11 mouse cellular contexts compared by ENCODE assay signal in the genomic region with DNA sequence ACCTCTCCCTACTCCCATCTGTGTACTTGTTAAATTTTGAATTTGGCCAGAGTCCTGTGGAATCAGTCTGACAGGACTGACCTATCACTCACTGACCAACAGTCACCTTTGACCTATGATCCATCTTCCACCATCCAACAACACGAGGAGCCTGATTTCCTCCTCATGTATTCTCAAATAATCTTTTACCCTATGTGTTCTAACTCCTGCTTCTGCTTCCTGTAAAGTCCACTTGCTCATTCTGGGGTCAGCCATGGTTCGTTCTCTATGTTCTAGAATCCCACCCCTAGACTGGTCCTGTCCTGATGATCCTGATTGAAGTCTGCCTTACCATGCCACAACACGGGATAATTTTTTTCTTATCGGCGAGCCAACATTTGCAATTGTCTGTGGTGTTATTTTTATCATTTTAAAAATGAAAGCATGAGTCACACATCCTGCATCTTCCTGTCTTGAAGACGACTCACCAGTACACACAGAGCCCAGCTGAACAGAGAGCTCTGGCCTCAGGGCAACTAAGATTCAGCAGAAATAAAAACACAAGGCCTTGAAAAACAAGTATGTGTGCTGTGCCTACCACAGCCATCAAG.
DNase-seq lines count a peak whose midpoint lies in the region; ATAC-seq and TF ChIP-seq lines count a peak whose summit lies in the region.
"Had no signal": no experiment of that assay in that cellular context is flagged by ENCODE, and none has a peak within 500 bp of the region (broad histone marks: within the 10 kb centered on the region; RNA-seq: fewer than 3 reads in every experiment).

No protein-coding gene starts in this region.

- H3ac ChIP-seq in myocyte (ENCODE audit: control insufficient read depth, insufficient read length), result no peak overlapping the region

- 58% methylated on average over 6 of the region's 6 CpGs for WGBS in heart, embryonic 11.5 days (ENCODE audit: insufficient replicate concordance)

- no peak overlapping the region for H3K27ac ChIP-seq in heart, embryonic 11.5 days (ENCODE audit: low read depth, low read length)
- H3K27ac ChIP-seq: liver, embryonic 14.5 days; midbrain, embryonic 15.5 days had no signal

- no peaks in the 10 kb centered on the region for H3K79me2 ChIP-seq in myocyte (ENCODE audit: control insufficient read depth, insufficient read depth)

- no peak for TF ChIP-seq POLR2A in myocyte (IDR thresholded peaks at IDR 0.05; ENCODE audit: insufficient read length, low read depth)

- peak; percentile 23 to 40 for DNase-seq in heart, adult 18-20 months
- DNase-seq in lung, postnatal 36 days, result peak; percentile 24
- no peak for DNase-seq in lung, postnatal 4 days
- peak; percentile 2 for DNase-seq in adrenal gland, postnatal 25 days
- DNase-seq in thymus, postnatal 0 days (ENCODE audit: low spot score), result no peak
- DNase-seq in urinary bladder, postnatal 36 days (ENCODE audit: low spot score in 2 of 2), result no peak
- DNase-seq: layer of hippocampus, adult 9-11 months had no signal

- H3K9ac ChIP-seq in heart, embryonic 11.5 days (ENCODE audit: low read depth, low read length), result no peak overlapping the region
- H3K9ac ChIP-seq: liver, embryonic 14.5 days; midbrain, embryonic 15.5 days had no signal

- H3K4me3 ChIP-seq in heart, embryonic 11.5 days (ENCODE audit: low read depth, low read length), result no peak overlapping the region
- H3K4me3 ChIP-seq in myocyte, result no peak overlapping the region
- H3K4me3 ChIP-seq: midbrain, embryonic 15.5 days had no signal

- H3K36me3 ChIP-seq in heart, embryonic 11.5 days (ENCODE audit: control insufficient read depth, insufficient read depth, low read length), result no peaks in the 10 kb centered on the region
- H3K36me3 ChIP-seq in myocyte (ENCODE audit: control insufficient read depth, insufficient read depth), result no peaks in the 10 kb centered on the region
- H3K36me3 ChIP-seq: midbrain, embryonic 15.5 days had no signal

- no peak for ATAC-seq in heart, embryonic 11.5 days (replicated peaks; ENCODE audit: insufficient number of reproducible peaks, low FRiP score, low TSS enrichment)
- ATAC-seq: midbrain, embryonic 15.5 days had no signal

- no peaks in the 10 kb centered on the region for H3K9me3 ChIP-seq in heart, embryonic 11.5 days (replicated peaks; ENCODE audit: control insufficient read depth, low read length)
- H3K9me3 ChIP-seq: midbrain, embryonic 15.5 days had no signal

- H3K4me1 ChIP-seq in heart, embryonic 11.5 days (ENCODE audit: control insufficient read depth, insufficient read depth, low read length), result no peaks in the 10 kb centered on the region
- H3K4me1 ChIP-seq: midbrain, embryonic 15.5 days had no signal

- no peak overlapping the region for H3K4me2 ChIP-seq in heart, embryonic 11.5 days
- peak overlapping the region; percentile 95 for H3K4me2 ChIP-seq in myocyte (ENCODE audit: low read depth)
- H3K4me2 ChIP-seq: midbrain, embryonic 15.5 days had no signal

- no peaks in the 10 kb centered on the region for H3K27me3 ChIP-seq in heart, embryonic 11.5 days (ENCODE audit: control insufficient read depth, insufficient read depth, low read length)
- no peaks in the 10 kb centered on the region for H3K27me3 ChIP-seq in myocyte (ENCODE audit: control insufficient read depth, insufficient read depth, insufficient read length)
- H3K27me3 ChIP-seq: midbrain, embryonic 15.5 days had no signal

TF ChIP-seq in myocyte, 11 proteins besides CTCF, POLR2A, EP300 and RAD21:
- TF ChIP-seq TCF12 (IDR thresholded peaks at IDR 0.05; ENCODE audit: insufficient read depth, poor library complexity, severe bottlenecking) (no peak), TCF3 (IDR thresholded peaks at IDR 0.05; ENCODE audit: insufficient read length, low read depth) (no peak), MYOD1 (IDR thresholded peaks at IDR 0.05; ENCODE audit: control insufficient read depth in 1 of 3, insufficient read length in 2 of 3, low read depth in 2 of 3) (no peak), E2F4 (IDR thresholded peaks at IDR 0.05; ENCODE audit: insufficient read depth) (no peak), CEBPB (IDR thresholded peaks at IDR 0.05; ENCODE audit: insufficient read depth, poor library complexity, severe bottlenecking) (no peak), REST (IDR thresholded peaks at IDR 0.05; ENCODE audit: insufficient read depth, insufficient read length) (no peak), MAX (IDR thresholded peaks at IDR 0.05; ENCODE audit: low read depth) (no peak)

Comparison
In these comparisons a context has a peak if more than half of its experiments do, and no peak if none do; other contexts are left out.
1. DNase-seq: peak in heart, adult 18-20 months (2 of 2), lung, postnatal 36 days (single experiment) and adrenal gland, postnatal 25 days (single experiment); none in lung, postnatal 4 days (0 of 2), thymus, postnatal 0 days (single experiment) and urinary bladder, postnatal 36 days (0 of 2).